Mouse (Mus musculus) heart, adult 2 months (tissue): ENCODE measurements around the gene Prrx1. TPM values are rescaled to one million over a fixed set of nuclear protein-coding genes. Genes with fewer than 3 reads are reported as not detected.

Experiments used
- DNase-seq, 2 experiments: peaks; one replicate each; pipeline ENCODE4 v3.0.0; 2021
- H3K27ac ChIP-seq: fragments of 200-600 bp; 2 replicates; pipeline ENCODE4 v1.8.1; 2022
- H3K27me3 ChIP-seq: fragments of 200-500 bp; 2 replicates; pipeline ENCODE4 v1.6.1; 2012; ENCODE audit warnings: mild to moderate bottlenecking, low read length, inconsistent platforms, mixed read lengths; ENCODE audit not compliant: control insufficient read depth, insufficient read depth
- H3K36me3 ChIP-seq: fragments of 200-500 bp; 2 replicates; pipeline ENCODE4 v1.6.1; 2012; ENCODE audit warnings: low read length, inconsistent platforms; ENCODE audit not compliant: control insufficient read depth, insufficient read depth
- H3K4me1 ChIP-seq: fragments of 200-500 bp; 2 replicates; pipeline ENCODE4 v1.6.1; 2011; ENCODE audit warnings: low read length; ENCODE audit not compliant: control insufficient read depth, insufficient read depth
- H3K4me3 ChIP-seq: fragments of 200-600 bp; 2 replicates; pipeline ENCODE4 v1.8.1; 2022
- H3K79me2 ChIP-seq: fragments of 200-500 bp; replicated peaks from 2 replicates; pipeline ENCODE4 v1.6.1; 2012; ENCODE audit warnings: mild to moderate bottlenecking, inconsistent platforms, low read length, moderate library complexity, mixed read lengths; ENCODE audit not compliant: control insufficient read depth, insufficient read depth
- H3K9ac ChIP-seq: fragments of 200-500 bp; 2 replicates; pipeline ENCODE4 v1.6.1; 2012; ENCODE audit warnings: low read depth, mild to moderate bottlenecking, control low read depth, inconsistent platforms, low read length, mixed read lengths
- CTCF ChIP-seq: fragments of 200-600 bp; IDR thresholded peaks from 2 replicates; pipeline ENCODE4 v1.8.1; 2022; ENCODE audit warnings: antibody characterized with exemption, mild to moderate bottlenecking, moderate library complexity
- EP300 ChIP-seq: fragments of 200-500 bp; IDR thresholded peaks from 2 replicates; pipeline ENCODE4 v1.6.1; 2011; ENCODE audit warnings: low read depth, low read length, control low read depth; ENCODE audit not compliant: insufficient read depth
- POLR2A ChIP-seq: fragments of 200-500 bp; IDR thresholded peaks from 2 replicates; pipeline ENCODE4 v1.6.1; 2011; ENCODE audit warnings: mild to moderate bottlenecking, low read depth, low read length, control low read depth; ENCODE audit not compliant: insufficient read depth
- WGBS: fragments of 180-500 bp; shearing (Covaris S2); methylation state at CpG from one replicate; pipeline ENCODE4 v1.1.7; 2018; 5-methylcytosine and 5-hydroxymethylcytosine counted together
- intact Hi-C: fragments of 180-260 bp; cut with DNase I; formaldehyde crosslinking; loops from one replicate; pipeline ENCODE4 v1.15.1; 2025
- polyA plus RNA-seq: library from polyadenylated mRNA; depleted of rRNA; stranded (reverse); fragments of >200 nt; gene quantifications from 2 replicates; pipeline ENCODE4 v1.2.3, GENCODE M21; 2012
- total RNA-seq, 2 experiments: library from RNA; stranded (reverse); gene quantifications; 2 replicates each; pipeline ENCODE4 v1.2.3; 2021

Prrx1 gene
- total and polyA plus RNA-seq, 3 experiments, result 15.0 to 29.5 (median 28.1) TPM

DNA sequence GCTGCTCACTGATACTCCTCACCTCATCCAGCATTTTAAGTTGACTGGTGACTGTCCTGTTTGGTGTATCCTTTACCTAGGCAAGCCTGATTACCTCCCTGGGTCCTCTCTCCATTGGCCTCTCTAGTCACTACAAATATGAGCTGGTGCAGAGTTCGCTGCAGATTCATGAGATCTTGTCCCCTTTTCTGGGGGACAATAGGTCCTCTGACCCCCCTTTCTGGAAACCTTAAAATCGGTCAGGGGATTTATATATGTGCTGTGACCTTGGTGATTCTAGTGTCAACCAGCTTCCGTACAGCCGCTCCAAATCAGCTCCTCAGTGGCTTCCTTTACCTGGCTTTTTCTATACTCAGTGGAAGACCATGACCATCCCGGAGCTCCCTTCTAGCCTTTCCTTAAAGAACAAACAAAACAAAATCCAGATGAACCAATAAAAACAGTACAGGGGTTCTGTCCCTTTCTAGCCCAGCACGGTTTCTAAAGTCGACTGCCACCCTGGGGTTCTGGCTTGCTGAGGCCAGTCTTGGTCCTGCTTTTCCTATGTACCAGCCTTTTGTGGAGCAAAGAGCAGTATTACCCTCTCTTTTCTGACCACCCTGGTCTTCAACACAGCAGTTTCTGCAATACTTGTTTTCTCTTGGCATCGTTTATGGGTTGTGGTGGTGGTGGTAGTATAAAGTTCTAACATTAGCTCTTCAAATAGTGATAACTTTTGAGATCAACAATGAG lies 3.3 kb downstream of the Prrx1 start:
- Histone ChIP-seq H3K36me3 (no peaks in the 10 kb centered on the region), H3K27me3 (peaks cover 2% of the 10 kb centered on the region; the same call in 1 of the 2 replicates), H3K27ac (peak overlapping the region; percentile 87), H3K9ac (no peak overlapping the region), H3K79me2 (no peaks in the 10 kb centered on the region; the same call in 1 of the 2 replicates), H3K4me1 (no peaks in the 10 kb centered on the region), H3K4me3 (no peak overlapping the region; the same call in 1 of the 2 replicates)
- TF ChIP-seq POLR2A, result no peak
- no peak for TF ChIP-seq CTCF
- TF ChIP-seq EP300, result no peak
- intact Hi-C loops, result loop anchor here (5.0 kb wide), 3 partner anchors 43 to 92 kb away; partner anchors contain the start of gene Gorab
- 38% methylated on average over 8 of the region's 8 CpGs for WGBS
- no peak for DNase-seq

DNA sequence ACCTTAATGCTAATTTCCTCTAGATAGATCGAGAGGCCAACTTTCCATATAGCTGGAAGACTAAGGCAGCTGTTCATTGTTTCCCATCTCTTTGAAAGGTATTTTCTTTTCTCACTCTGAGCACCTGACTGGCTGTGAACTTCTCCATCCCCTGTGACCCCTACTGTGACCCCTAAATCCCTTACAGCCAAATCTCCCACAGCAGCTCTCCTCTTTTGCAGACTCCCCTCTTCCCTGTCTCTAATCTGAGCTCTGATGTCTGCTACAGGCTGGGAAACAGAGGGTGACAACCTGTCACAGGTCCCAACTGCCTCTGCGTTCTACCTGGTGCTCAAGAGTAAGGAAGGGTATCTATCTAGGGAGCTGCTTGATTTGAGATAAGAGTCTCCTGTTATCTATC lies 4.0 kb downstream of the Prrx1 start:
- Histone ChIP-seq H3K27me3 (peaks cover 2% of the 10 kb centered on the region; the same call in 1 of the 2 replicates), H3K79me2 (no peaks in the 10 kb centered on the region; the same call in 1 of the 2 replicates), H3K27ac (no peak overlapping the region), H3K9ac (no peak overlapping the region), H3K4me3 (no peak overlapping the region), H3K4me1 (no peaks in the 10 kb centered on the region; the same call in 1 of the 2 replicates), H3K36me3 (no peaks in the 10 kb centered on the region)
- no peak for TF ChIP-seq EP300
- TF ChIP-seq CTCF, result no peak
- TF ChIP-seq POLR2A, result no peak
- WGBS, result 55% methylated on average over 2 of the region's 2 CpGs
- intact Hi-C loops, result no loop called here
- DNase-seq, result no peak

DNA sequence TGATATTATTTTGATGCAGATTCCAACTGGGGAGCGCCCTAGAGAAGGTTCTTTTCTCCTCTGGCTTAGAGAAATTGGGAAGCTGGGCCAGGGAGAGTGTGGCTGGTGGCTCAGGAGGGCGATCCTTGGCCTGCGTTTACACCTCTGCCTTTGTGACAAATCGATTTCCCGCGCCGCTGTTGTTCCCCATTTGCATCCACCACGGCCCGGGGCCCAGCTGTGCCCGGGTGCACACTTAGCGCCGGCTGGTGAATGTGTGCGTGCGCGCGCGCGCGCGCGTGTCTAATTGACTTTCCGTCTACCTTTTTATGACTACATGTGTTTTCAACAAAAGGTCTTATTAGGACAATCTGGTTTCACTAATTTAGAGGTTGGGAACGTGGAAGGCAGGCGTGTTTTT lies 4.9 kb downstream of the Prrx1 start:
- no peak overlapping the region for H3K4me3 ChIP-seq

DNA sequence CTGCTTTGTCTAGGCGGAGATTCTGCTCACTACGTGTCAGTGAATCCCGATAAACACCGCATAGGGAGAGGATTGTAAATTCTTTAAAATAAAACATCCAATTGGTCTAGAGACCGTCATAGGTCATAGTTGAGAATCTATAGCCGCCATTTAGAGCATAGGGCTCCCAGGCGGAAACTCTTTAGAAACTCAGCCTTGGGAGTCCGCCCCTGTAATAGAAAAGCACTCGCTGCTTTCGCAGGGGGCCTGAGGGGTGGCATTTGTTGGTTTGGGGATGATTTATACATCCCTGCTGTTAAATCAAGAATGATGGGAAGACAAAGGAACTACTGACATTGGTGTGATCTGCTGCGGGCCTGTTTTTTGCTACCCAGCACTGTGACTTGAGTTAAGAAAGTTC lies 5.8 kb downstream of the Prrx1 start:
- Histone ChIP-seq H3K27ac (no peak overlapping the region), H3K4me3 (no peak overlapping the region), H3K36me3 (no peaks in the 10 kb centered on the region), H3K79me2 (no peaks in the 10 kb centered on the region; the same call in 1 of the 2 replicates), H3K4me1 (no peaks in the 10 kb centered on the region; the same call in 1 of the 2 replicates), H3K9ac (no peak overlapping the region), H3K27me3 (peaks cover 2% of the 10 kb centered on the region; the same call in 1 of the 2 replicates)
- no peak for TF ChIP-seq POLR2A
- no peak for TF ChIP-seq EP300
- TF ChIP-seq CTCF, result no peak
- no peak for DNase-seq
- intact Hi-C loops, result no loop called here
- 70% methylated on average over 11 of the region's 11 CpGs for WGBS

More for the DNA sequence above, 4.9 kb downstream of the Prrx1 start:
- intact Hi-C loops, result no loop called here
- H3K4me1 ChIP-seq, result no peaks in the 10 kb centered on the region; the same call in 1 of the 2 replicates
- H3K79me2 ChIP-seq, result no peaks in the 10 kb centered on the region; the same call in 1 of the 2 replicates
- no peak overlapping the region for H3K27ac ChIP-seq
- H3K36me3 ChIP-seq, result no peaks in the 10 kb centered on the region
- 42% methylated on average over 24 of the region's 24 CpGs for WGBS
- no peak for DNase-seq
- TF ChIP-seq CTCF, result no peak
- TF ChIP-seq POLR2A, result no peak
- no peak for TF ChIP-seq EP300
- no peak overlapping the region for H3K9ac ChIP-seq
- peaks cover 2% of the 10 kb centered on the region; the same call in 1 of the 2 replicates for H3K27me3 ChIP-seq

DNA sequence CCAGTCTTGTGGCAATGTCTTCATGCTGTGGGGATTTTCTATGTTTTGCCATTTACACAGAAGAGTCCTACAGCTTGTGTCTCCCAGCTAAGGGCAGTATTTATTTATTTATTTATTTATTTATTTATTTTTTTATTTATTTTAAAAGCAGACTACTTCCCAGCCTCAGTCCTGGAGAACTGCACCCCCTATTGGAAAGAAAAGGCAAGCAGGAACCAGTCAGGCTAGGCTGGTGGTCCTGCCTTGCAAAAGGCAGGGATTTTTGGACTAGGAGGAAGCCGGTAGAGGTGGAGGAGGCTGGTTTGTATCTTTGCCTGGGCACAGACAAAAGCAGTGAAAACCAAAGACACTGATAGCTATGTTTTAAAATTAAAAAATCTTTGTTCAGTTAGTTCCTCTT lies 7.6 kb downstream of the Prrx1 start:
- no peak for DNase-seq
- Histone ChIP-seq H3K36me3 (peaks cover 3% of the 10 kb centered on the region), H3K4me1 (no peaks in the 10 kb centered on the region; the same call in 1 of the 2 replicates), H3K4me3 (no peak overlapping the region), H3K79me2 (no peaks in the 10 kb centered on the region; the same call in 1 of the 2 replicates), H3K9ac (no peak overlapping the region), H3K27ac (no peak overlapping the region), H3K27me3 (no peaks in the 10 kb centered on the region)
- intact Hi-C loops, result no loop called here
- 96% methylated on average over 1 of the region's 1 CpGs for WGBS
- TF ChIP-seq POLR2A (no peak), CTCF (peak; percentile 60)

DNA sequence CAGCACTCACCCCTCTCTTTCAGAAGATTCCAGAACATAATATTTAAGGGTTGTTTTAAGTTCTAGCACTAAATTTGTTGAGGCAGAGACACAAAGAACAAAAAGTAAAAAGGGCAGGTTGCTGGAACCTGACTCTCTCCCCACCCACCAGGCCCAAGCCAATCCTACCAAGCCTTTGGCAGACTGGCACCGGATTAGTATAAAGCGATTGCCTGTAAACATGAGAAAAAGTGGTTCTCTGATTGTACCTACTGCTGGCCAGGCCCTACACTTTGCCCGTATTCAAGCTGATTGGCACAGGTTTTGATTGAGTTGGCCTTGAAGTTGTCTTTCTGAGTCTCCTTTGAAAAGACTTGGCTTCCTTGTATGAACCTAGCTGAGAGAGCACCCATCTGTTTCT lies 8.7 kb downstream of the Prrx1 start:
- DNase-seq, result no peak
- 76% methylated on average over 3 of the region's 3 CpGs for WGBS
- no peak for TF ChIP-seq EP300
- no peak for TF ChIP-seq CTCF
- no peak overlapping the region for H3K4me3 ChIP-seq
- intact Hi-C loops, result no loop called here
- H3K27ac ChIP-seq, result no peak overlapping the region
- H3K36me3 ChIP-seq, result peaks cover 3% of the 10 kb centered on the region
- H3K9ac ChIP-seq, result no peak overlapping the region
- no peaks in the 10 kb centered on the region; the same call in 1 of the 2 replicates for H3K79me2 ChIP-seq
- no peaks in the 10 kb centered on the region for H3K27me3 ChIP-seq
- H3K4me1 ChIP-seq, result no peaks in the 10 kb centered on the region; the same call in 1 of the 2 replicates
